9 mouse cellular contexts compared by ENCODE assay signal in the genomic region with DNA sequence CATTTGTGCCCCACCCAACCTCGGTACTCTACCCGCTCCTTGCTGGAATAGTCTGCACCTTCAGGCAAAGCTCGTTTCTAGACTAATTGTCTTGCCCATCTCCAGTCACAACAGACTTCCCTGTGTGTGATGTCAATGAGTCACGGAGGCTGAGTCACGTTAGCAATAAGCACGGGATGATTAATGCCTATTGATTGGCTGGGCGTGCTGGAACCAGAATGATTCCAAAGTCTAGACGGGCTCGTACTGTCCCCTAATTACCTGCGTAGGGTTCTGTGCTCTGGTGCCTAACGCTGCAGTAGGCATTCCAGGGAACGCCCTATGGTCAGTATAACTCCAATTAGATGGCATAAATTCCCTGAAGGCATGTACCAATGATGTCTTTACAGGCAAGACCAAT.
DNase-seq lines count a peak whose midpoint lies in the region; ATAC-seq and TF ChIP-seq lines count a peak whose summit lies in the region.
"Had no signal": no experiment of that assay in that cellular context is flagged by ENCODE, and none has a peak within 500 bp of the region (broad histone marks: within the 10 kb centered on the region; RNA-seq: fewer than 3 reads in every experiment).

No protein-coding gene starts in this region.

- H3K79me2 ChIP-seq in macrophage (ENCODE audit: inconsistent target) = no peaks in the 10 kb centered on the region

- H3K9ac ChIP-seq in forebrain, postnatal 0 days = no peak overlapping the region
- H3K9ac ChIP-seq in forebrain, embryonic 12.5 days = no peak overlapping the region
- no peak overlapping the region for H3K9ac ChIP-seq in forebrain, embryonic 11.5 days (ENCODE audit: low read length)

- 61% methylated on average over 12 of the region's 12 CpGs for WGBS in forebrain, postnatal 0 days
- 77% methylated on average over 12 of the region's 12 CpGs for WGBS in forebrain, embryonic 12.5 days
- WGBS in macrophage (ENCODE audit: missing documents) = 71% methylated on average over 11 of the region's 12 CpGs
- 79% methylated on average over 12 of the region's 12 CpGs for WGBS in forebrain, embryonic 11.5 days

- no peak overlapping the region for H3K4me2 ChIP-seq in forebrain, postnatal 0 days (ENCODE audit: low read depth)
- H3K4me2 ChIP-seq in forebrain, embryonic 12.5 days = no peak overlapping the region
- no peak overlapping the region for H3K4me2 ChIP-seq in forebrain, embryonic 11.5 days (ENCODE audit: low read depth, low read length, severe bottlenecking)

- peaks cover 30% of the 10 kb centered on the region for H3K4me1 ChIP-seq in forebrain, postnatal 0 days (ENCODE audit: insufficient read depth)
- H3K4me1 ChIP-seq in forebrain, embryonic 12.5 days = peaks cover 36% of the 10 kb centered on the region
- H3K4me1 ChIP-seq in forebrain, embryonic 11.5 days (replicated peaks; ENCODE audit: control insufficient read depth, insufficient read depth, low read length) = peaks cover 30% of the 10 kb centered on the region

- H3K9me3 ChIP-seq in forebrain, postnatal 0 days (ENCODE audit: low read length) = no peaks in the 10 kb centered on the region
- no peaks in the 10 kb centered on the region for H3K9me3 ChIP-seq in forebrain, embryonic 12.5 days
- no peaks in the 10 kb centered on the region for H3K9me3 ChIP-seq in forebrain, embryonic 11.5 days (ENCODE audit: control insufficient read depth, low read length)

- H3K36me3 ChIP-seq in forebrain, postnatal 0 days (ENCODE audit: insufficient read depth) = no peaks in the 10 kb centered on the region
- H3K36me3 ChIP-seq in forebrain, embryonic 12.5 days (replicated peaks) = no peaks in the 10 kb centered on the region
- no peaks in the 10 kb centered on the region for H3K36me3 ChIP-seq in macrophage (ENCODE audit: inconsistent target)
- H3K36me3 ChIP-seq in forebrain, embryonic 11.5 days (ENCODE audit: control insufficient read depth, insufficient read depth, low read length) = no peaks in the 10 kb centered on the region

- no peak for ATAC-seq in forebrain, postnatal 0 days
- ATAC-seq in forebrain, embryonic 12.5 days (ENCODE audit: low FRiP score) = no peak
- no peak for ATAC-seq in forebrain, embryonic 11.5 days (replicated peaks; ENCODE audit: low FRiP score)

- H3K27me3 ChIP-seq in forebrain, postnatal 0 days (ENCODE audit: insufficient read depth, low read length) = no peaks in the 10 kb centered on the region
- H3K27me3 ChIP-seq in forebrain, embryonic 12.5 days = no peaks in the 10 kb centered on the region
- no peaks in the 10 kb centered on the region for H3K27me3 ChIP-seq in forebrain, embryonic 11.5 days (ENCODE audit: control insufficient read depth, insufficient read depth, low read length)

- TF ChIP-seq CTCF in forebrain, postnatal 0 days (IDR thresholded peaks at IDR 0.05; ENCODE audit: low read depth) = no peak
- no peak for TF ChIP-seq CTCF in left cerebral cortex, adult 2 months (IDR thresholded peaks at IDR 0.05)

- intact Hi-C loops in left cerebral cortex, adult 2 months (cut with DNase I) = loop anchor here (2.0 kb wide), 2 partner anchors 55 to 79 kb away; a partner anchor contains a TSS
- intact Hi-C loops in left cerebral cortex, postnatal 10 days (cut with DNase I) = no loop called here

- H3K27ac ChIP-seq in forebrain, postnatal 0 days (ENCODE audit: low read depth, low read length) = 0 out of 2 replicates have a peak overlapping the region, but pooled peaks have one; percentile 3
- no peak overlapping the region for H3K27ac ChIP-seq in forebrain, embryonic 12.5 days
- H3K27ac ChIP-seq in left cerebral cortex, adult 2 months = peak overlapping the region; percentile 82
- H3K27ac ChIP-seq in macrophage = no peak overlapping the region
- no peak overlapping the region for H3K27ac ChIP-seq in forebrain, embryonic 11.5 days (ENCODE audit: low read depth, low read length)

- H3K4me3 ChIP-seq in forebrain, postnatal 0 days (ENCODE audit: low read depth, low read length) = no peak overlapping the region
- H3K4me3 ChIP-seq in forebrain, embryonic 12.5 days (replicated peaks) = no peak overlapping the region
- no peak overlapping the region for H3K4me3 ChIP-seq in left cerebral cortex, adult 2 months
- H3K4me3 ChIP-seq in macrophage (ENCODE audit: inconsistent target) = peak overlapping the region; percentile 14; the same call in 1 of the 2 replicates
- no peak overlapping the region for H3K4me3 ChIP-seq in forebrain, embryonic 11.5 days (ENCODE audit: low read depth, low read length)

- no peak for DNase-seq in forebrain, postnatal 0 days
- DNase-seq in left cerebral cortex, adult 2 months (ENCODE audit: extremely low spot score in 1 of 2, low spot score in 2 of 2) = peak; percentile 38 to 45
- DNase-seq in left cerebral cortex, postnatal 10 days (ENCODE audit: extremely low spot score in 1 of 2, low spot score in 2 of 2) = no peak
- DNase-seq in brain, adult 2 months (ENCODE audit: low read depth, low spot score) = peak; percentile 75
- DNase-seq in frontal cortex, postnatal 14 days (ENCODE audit: low spot score in 2 of 2) = no peak
- no peak for DNase-seq in forebrain, embryonic 11.5 days (ENCODE audit: low spot score)
- DNase-seq: heart, postnatal 14 days had no signal

Comparison
In these comparisons a context has a peak if more than half of its experiments do, and no peak if none do; other contexts are left out.
1. DNase-seq: peak in left cerebral cortex, adult 2 months (2 of 2) and brain, adult 2 months (single experiment); none in forebrain, postnatal 0 days (single experiment), left cerebral cortex, postnatal 10 days (0 of 2), frontal cortex, postnatal 14 days (0 of 2) and forebrain, embryonic 11.5 days (single experiment).
2. H3K27ac ChIP-seq: peak in forebrain, postnatal 0 days (single experiment) and left cerebral cortex, adult 2 months (single experiment); none in forebrain, embryonic 12.5 days (single experiment), macrophage (single experiment) and forebrain, embryonic 11.5 days (single experiment).